Mouse (Mus musculus) E14TG2a.4 (cell line): ENCODE results near the gene Arhgef10l.

Experiments
- H3K27me3 ChIP-seq: 2 replicates; pipeline ENCODE4 v1.6.1; 2014; ENCODE audit warnings: low read length, control low read depth; ENCODE audit not compliant: insufficient read depth
- H3K36me3 ChIP-seq: 2 replicates; pipeline ENCODE4 v1.6.1; 2014; ENCODE audit warnings: low read length, control low read depth; ENCODE audit not compliant: insufficient read depth
- H3K4me1 ChIP-seq: replicated peaks from 2 replicates; pipeline ENCODE4 v1.6.1; 2014; ENCODE audit warnings: low read depth, low read length, control low read depth
- H3K4me3 ChIP-seq: replicated peaks from 2 replicates; pipeline ENCODE4 v1.5.1; 2014; ENCODE audit warnings: mild to moderate bottlenecking, low read length
- H3K9me3 ChIP-seq: 2 replicates; pipeline ENCODE4 v1.6.1; 2014; ENCODE audit warnings: low read length, control low read depth
- CTCF ChIP-seq: conservative IDR thresholded peaks from 2 replicates; pipeline ENCODE4 v1.5.1; 2014; ENCODE audit warnings: low read length
- NANOG ChIP-seq: IDR thresholded peaks from 2 replicates; pipeline ENCODE4 v1.6.1; 2014; ENCODE audit warnings: borderline replicate concordance, low read length, mixed read lengths
- POU5F1 ChIP-seq: IDR thresholded peaks from 2 replicates; pipeline ENCODE4 v1.6.1; 2014; ENCODE audit warnings: low read length, borderline replicate concordance

Gene Arhgef10l

GRCm38 (mm10) chr4:140539125-140539524 is 126.7 kb downstream of the Arhgef10l start:
- TF ChIP-seq NANOG (no peak), CTCF (peak; percentile 78), POU5F1 (no peak)
- Histone ChIP-seq H3K36me3 (peaks cover 54% of the 10 kb centered on the region), H3K27me3 (no peaks in the 10 kb centered on the region), H3K9me3 (no peaks in the 10 kb centered on the region), H3K4me1 (peaks cover 77% of the 10 kb centered on the region), H3K4me3 (no peak overlapping the region)

GRCm38 (mm10) chr4:140537561-140538021 is 128.2 kb downstream of the Arhgef10l start:
- H3K4me3 ChIP-seq = no peak overlapping the region
- H3K9me3 ChIP-seq = no peaks in the 10 kb centered on the region
- H3K4me1 ChIP-seq = peaks cover 82% of the 10 kb centered on the region
- no peaks in the 10 kb centered on the region for H3K27me3 ChIP-seq
- TF ChIP-seq NANOG = no peak
- TF ChIP-seq POU5F1 = no peak
- no peak for TF ChIP-seq CTCF
- H3K36me3 ChIP-seq = peaks cover 40% of the 10 kb centered on the region

DNA sequence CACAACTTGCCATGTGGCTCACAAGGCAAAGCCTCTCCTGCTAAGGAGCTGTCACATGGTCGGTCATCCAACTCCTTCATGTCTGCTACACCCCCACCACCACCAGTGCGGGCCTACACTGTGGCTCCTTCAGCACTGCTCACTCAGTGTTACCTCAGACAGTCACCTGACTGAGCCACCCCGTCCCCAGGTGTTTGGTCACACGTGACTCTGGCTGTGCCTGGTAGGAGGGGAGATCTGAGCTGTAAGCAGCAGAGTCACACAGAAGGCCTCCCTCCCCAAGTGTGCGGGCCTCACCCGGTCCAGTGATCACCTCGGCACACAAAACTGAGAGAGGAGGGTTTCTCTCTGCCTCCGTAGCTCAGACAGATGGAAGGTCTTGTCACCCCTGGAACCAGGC is 130.5 kb downstream of the Arhgef10l start:
- H3K27me3 ChIP-seq = no peaks in the 10 kb centered on the region

GRCm38 (mm10) chr4:140532270-140532669 is 133.5 kb downstream of the Arhgef10l start:
- no peaks in the 10 kb centered on the region for H3K27me3 ChIP-seq
- H3K4me1 ChIP-seq = peaks cover 65% of the 10 kb centered on the region
- peaks cover 30% of the 10 kb centered on the region for H3K36me3 ChIP-seq
- H3K4me3 ChIP-seq = peak overlapping the region; percentile 41
- TF ChIP-seq CTCF = no peak
- TF ChIP-seq POU5F1 = no peak
- no peak for TF ChIP-seq NANOG
- H3K9me3 ChIP-seq = no peaks in the 10 kb centered on the region

More for the DNA sequence above, 130.5 kb downstream of the Arhgef10l start:
- Histone ChIP-seq H3K4me1 (peaks cover 84% of the 10 kb centered on the region), H3K9me3 (no peaks in the 10 kb centered on the region), H3K36me3 (peaks cover 36% of the 10 kb centered on the region), H3K4me3 (no peak overlapping the region)
- TF ChIP-seq POU5F1 = no peak
- TF ChIP-seq NANOG = no peak

GRCm38 (mm10) chr4:140531024-140531423 is 134.8 kb downstream of the Arhgef10l start:
- H3K36me3 ChIP-seq = peaks cover 18% of the 10 kb centered on the region

DNA sequence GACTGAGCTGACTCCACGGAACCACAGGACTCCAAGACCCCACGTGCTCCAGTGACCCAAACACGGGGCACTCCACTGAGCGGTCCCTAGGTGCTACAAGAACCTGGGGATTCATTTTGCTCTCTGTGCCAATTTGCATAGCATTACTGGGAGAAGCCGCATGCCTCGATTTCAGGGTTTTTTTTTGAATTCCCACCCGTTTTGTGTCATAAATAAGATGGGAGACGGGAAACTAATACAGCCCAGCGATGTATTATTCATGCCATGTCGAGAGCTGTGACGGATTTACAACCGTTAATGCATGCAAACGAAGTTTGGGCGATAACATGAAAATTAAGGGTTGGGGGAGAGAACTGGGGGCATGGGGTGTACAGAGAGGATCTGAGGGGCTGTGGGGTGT is 136.1 kb downstream of the Arhgef10l start:
- Histone ChIP-seq H3K4me3 (no peak overlapping the region), H3K27me3 (no peaks in the 10 kb centered on the region), H3K36me3 (peaks cover 10% of the 10 kb centered on the region), H3K9me3 (no peaks in the 10 kb centered on the region), H3K4me1 (peaks cover 57% of the 10 kb centered on the region)
- no peak for TF ChIP-seq POU5F1
- TF ChIP-seq NANOG = no peak
- no peak for TF ChIP-seq CTCF

More at GRCm38 (mm10) chr4:140531024-140531423, 134.8 kb downstream of the Arhgef10l start:
- 0 out of 2 replicates have a peak overlapping the region, but pooled peaks have one; percentile 0 for H3K4me3 ChIP-seq
- peaks cover 55% of the 10 kb centered on the region for H3K4me1 ChIP-seq
- no peaks in the 10 kb centered on the region for H3K9me3 ChIP-seq
- H3K27me3 ChIP-seq = no peaks in the 10 kb centered on the region
- no peak for TF ChIP-seq POU5F1
- no peak for TF ChIP-seq CTCF
- TF ChIP-seq NANOG = no peak

- TF ChIP-seq POU5F1 (no peak), NANOG (no peak), CTCF (no peak)
- H3K27me3 ChIP-seq = no peaks in the 10 kb centered on the region
- H3K36me3 ChIP-seq = peaks cover 10% of the 10 kb centered on the region
- no peaks in the 10 kb centered on the region for H3K9me3 ChIP-seq
- H3K4me3 ChIP-seq = no peak overlapping the region
- H3K4me1 ChIP-seq = peaks cover 49% of the 10 kb centered on the region
Observed at GRCm38 (mm10) chr4:140528443-140528842, 137.4 kb downstream of the Arhgef10l start.

DNA sequence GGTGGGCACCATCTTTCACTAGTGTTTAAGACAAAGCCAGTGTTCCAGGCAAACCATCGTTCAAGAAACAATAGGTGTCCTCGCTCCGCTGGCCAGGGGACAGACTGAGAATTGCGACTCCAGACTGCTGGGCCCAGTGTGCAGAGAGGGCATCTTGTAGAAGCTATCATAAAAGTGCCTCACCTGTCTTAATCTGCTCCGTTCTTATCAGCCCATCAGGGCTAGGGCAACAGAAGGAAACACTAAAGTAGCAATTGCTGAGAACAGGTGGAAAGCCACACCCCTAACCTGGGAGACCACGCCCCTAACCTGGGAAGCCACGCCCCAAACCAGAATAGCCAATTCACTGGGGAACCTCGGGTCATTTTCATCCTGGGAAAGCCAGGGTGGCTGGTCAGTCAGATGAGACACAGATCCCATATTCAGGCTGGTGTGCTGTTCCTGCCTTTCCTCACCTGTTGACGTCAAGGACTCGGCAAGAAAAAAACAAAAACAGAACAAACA is 140.1 kb downstream of the Arhgef10l start:
- no peaks in the 10 kb centered on the region for H3K9me3 ChIP-seq
- H3K4me1 ChIP-seq = peaks cover 28% of the 10 kb centered on the region
- no peak overlapping the region for H3K4me3 ChIP-seq
- TF ChIP-seq NANOG = no peak
- no peak for TF ChIP-seq CTCF
- TF ChIP-seq POU5F1 = no peak
- H3K36me3 ChIP-seq = peaks cover 21% of the 10 kb centered on the region
- H3K27me3 ChIP-seq = no peaks in the 10 kb centered on the region

GRCm38 (mm10) chr4:140524927-140525326 is 140.9 kb downstream of the Arhgef10l start:
- H3K4me3 ChIP-seq = no peak overlapping the region
- H3K27me3 ChIP-seq = no peaks in the 10 kb centered on the region
- peaks cover 29% of the 10 kb centered on the region for H3K36me3 ChIP-seq
- H3K9me3 ChIP-seq = no peaks in the 10 kb centered on the region
- peaks cover 20% of the 10 kb centered on the region for H3K4me1 ChIP-seq
- TF ChIP-seq POU5F1 (no peak), NANOG (no peak), CTCF (no peak)

- Histone ChIP-seq H3K9me3 (no peaks in the 10 kb centered on the region), H3K36me3 (peaks cover 42% of the 10 kb centered on the region), H3K27me3 (no peaks in the 10 kb centered on the region), H3K4me3 (no peak overlapping the region), H3K4me1 (peaks cover 20% of the 10 kb centered on the region)
- TF ChIP-seq CTCF (no peak), NANOG (no peak), POU5F1 (no peak)
Observed at GRCm38 (mm10) chr4:140522873-140523272, 142.9 kb downstream of the Arhgef10l start.
